Mouse (Mus musculus) hindbrain, postnatal 0 days (tissue): ENCODE data around the gene Tsnaxip1. TPM values are rescaled to one million over a fixed set of nuclear protein-coding genes. Genes with fewer than 3 reads are reported as not detected.

ENCODE experiments used
- ATAC-seq: fragments of 200-750 bp; cut with Nextera tagmentation; 2 replicates; pipeline ENCODE4 v1.8.0; 2017; ENCODE audit warnings: mild to moderate bottlenecking, moderate TSS enrichment, moderate library complexity
- DNase-seq: peaks from one replicate; pipeline ENCODE4 v3.0.0-alpha.2; 2015; ENCODE audit warnings: low spot score
- H3K27ac ChIP-seq: fragments of 300-500 bp; sonication (generic); 2 replicates; pipeline ENCODE4 v1.5.1; 2014; ENCODE audit warnings: mild to moderate bottlenecking
- H3K27me3 ChIP-seq: fragments of 300-500 bp; sonication (generic); 2 replicates; pipeline ENCODE4 v1.6.1; 2014; ENCODE audit warnings: low read length, mixed read lengths; ENCODE audit not compliant: insufficient read depth
- H3K36me3 ChIP-seq: fragments of 300-500 bp; sonication (generic); 2 replicates; pipeline ENCODE4 v1.6.1; 2014; ENCODE audit warnings: low read length, mixed read lengths; ENCODE audit not compliant: insufficient read depth
- H3K4me1 ChIP-seq: fragments of 300-500 bp; sonication (generic); 2 replicates; pipeline ENCODE4 v1.6.1; 2014; ENCODE audit warnings: antibody characterized with exemption, low read length, mixed read lengths; ENCODE audit not compliant: insufficient read depth
- H3K4me2 ChIP-seq: fragments of 300-500 bp; sonication (generic); 2 replicates; pipeline ENCODE4 v1.6.1; 2014; ENCODE audit warnings: low read depth, mild to moderate bottlenecking, low read length, moderate library complexity, mixed read lengths
- H3K4me3 ChIP-seq: fragments of 300-500 bp; sonication (generic); 2 replicates; pipeline ENCODE4 v1.5.1; 2014; ENCODE audit warnings: low read length
- H3K9ac ChIP-seq: fragments of 300-500 bp; sonication (generic); replicated peaks from 2 replicates; pipeline ENCODE4 v1.6.1; 2014; ENCODE audit warnings: mild to moderate bottlenecking, low read length, moderate library complexity, mixed read lengths
- H3K9me3 ChIP-seq: fragments of 300-500 bp; sonication (generic); 2 replicates; pipeline ENCODE4 v1.6.1; 2016; ENCODE audit warnings: low read length, mixed read lengths
- CTCF ChIP-seq: IDR thresholded peaks from 2 replicates; pipeline ENCODE4 v1.5.1; 2016; ENCODE audit warnings: antibody characterized with exemption, control low read depth, low read depth
- WGBS: fragments of 180-500 bp; shearing (Covaris S2); extraction: QIAGEN DNeasy Blood & Tissue Kit; methylation state at CpG from one replicate; pipeline ENCODE4 v1.1.7; 2014; 5-methylcytosine and 5-hydroxymethylcytosine counted together
- polyA plus RNA-seq: library from polyadenylated mRNA; unstranded; fragments of >200 nt; fragmentation: Nextera tagmentation; extraction: Ambion mirVana; gene quantifications from 2 replicates; pipeline ENCODE4 v1.2.1, GENCODE M21; 2015
- total RNA-seq: library from RNA; depleted of rRNA; stranded (reverse); fragments of >200 nt; gene quantifications from 2 replicates; pipeline ENCODE4 v1.2.3, GENCODE M21; 2014

Tsnaxip1 gene
- total and polyA plus RNA-seq, 2 experiments from 2014 or later: 0.37 to 0.64 TPM

GRCm38 (mm10) chr8:105794009-105794598 lies 33.4 kb upstream of the Tsnaxip1 start:
- DNase-seq: no peak
- H3K36me3 ChIP-seq: no peaks in the 10 kb centered on the region
- H3K4me3 ChIP-seq: no peak overlapping the region
- H3K4me2 ChIP-seq: no peak overlapping the region
- H3K27ac ChIP-seq: no peak overlapping the region
- H3K4me1 ChIP-seq: no peaks in the 10 kb centered on the region
- TF ChIP-seq CTCF: no peak
- ATAC-seq: no peak
- 83% methylated on average over 3 of the region's 3 CpGs for WGBS
- H3K27me3 ChIP-seq: no peaks in the 10 kb centered on the region
- H3K9me3 ChIP-seq: no peaks in the 10 kb centered on the region
- H3K9ac ChIP-seq: no peak overlapping the region

- ATAC-seq (no peak), DNase-seq (no peak)
- Histone ChIP-seq H3K9me3 (no peaks in the 10 kb centered on the region), H3K9ac (no peak overlapping the region), H3K4me1 (no peaks in the 10 kb centered on the region), H3K4me3 (no peak overlapping the region), H3K36me3 (no peaks in the 10 kb centered on the region), H3K4me2 (no peak overlapping the region), H3K27me3 (no peaks in the 10 kb centered on the region), H3K27ac (no peak overlapping the region)
- WGBS: 91% methylated on average over 1 of the region's 1 CpGs
- TF ChIP-seq CTCF: no peak
Observed at GRCm38 (mm10) chr8:105795785-105796184, 31.7 kb upstream of the Tsnaxip1 start.

GRCm38 (mm10) chr8:105798408-105798807 lies 29.1 kb upstream of the Tsnaxip1 start:
- TF ChIP-seq CTCF: no peak
- no peaks in the 10 kb centered on the region for H3K9me3 ChIP-seq
- no peaks in the 10 kb centered on the region for H3K27me3 ChIP-seq
- no peak overlapping the region for H3K4me3 ChIP-seq
- WGBS: 86% methylated on average over 5 of the region's 5 CpGs
- H3K27ac ChIP-seq: no peak overlapping the region
- H3K4me1 ChIP-seq: no peaks in the 10 kb centered on the region
- H3K36me3 ChIP-seq: no peaks in the 10 kb centered on the region
- no peak overlapping the region for H3K4me2 ChIP-seq
- ATAC-seq (no peak), DNase-seq (no peak)
- no peak overlapping the region for H3K9ac ChIP-seq

- TF ChIP-seq CTCF: no peak
- peak; percentile 77 for DNase-seq
- Histone ChIP-seq H3K4me3 (no peak overlapping the region), H3K27ac (no peak overlapping the region; the same call in 1 of the 2 replicates), H3K27me3 (no peaks in the 10 kb centered on the region), H3K9ac (0 out of 2 replicates have a peak overlapping the region, but pooled peaks have one; percentile 9), H3K9me3 (no peaks in the 10 kb centered on the region), H3K4me2 (no peak overlapping the region), H3K4me1 (no peaks in the 10 kb centered on the region), H3K36me3 (no peaks in the 10 kb centered on the region)
- ATAC-seq: peak; percentile 59; the same call in 1 of the 2 replicates
- 41% methylated on average over 8 of the region's 8 CpGs for WGBS
Observed at GRCm38 (mm10) chr8:105799091-105799812, 28.3 kb upstream of the Tsnaxip1 start.

GRCm38 (mm10) chr8:105801153-105801904 lies 26.2 kb upstream of the Tsnaxip1 start:
- WGBS: 87% methylated on average over 6 of the region's 6 CpGs
- H3K4me1 ChIP-seq: no peaks in the 10 kb centered on the region
- no peak for ATAC-seq
- no peak for TF ChIP-seq CTCF
- no peak for DNase-seq
- H3K27me3 ChIP-seq: no peaks in the 10 kb centered on the region
- no peak overlapping the region for H3K27ac ChIP-seq
- H3K4me3 ChIP-seq: no peak overlapping the region
- H3K9me3 ChIP-seq: no peaks in the 10 kb centered on the region
- no peak overlapping the region for H3K4me2 ChIP-seq
- H3K36me3 ChIP-seq: peaks cover 6% of the 10 kb centered on the region; the same call in 1 of the 2 replicates
- no peak overlapping the region for H3K9ac ChIP-seq

GRCm38 (mm10) chr8:105804797-105805196 lies 22.7 kb upstream of the Tsnaxip1 start:
- Histone ChIP-seq H3K9ac (no peak overlapping the region), H3K4me2 (no peak overlapping the region), H3K27me3 (no peaks in the 10 kb centered on the region), H3K4me3 (no peak overlapping the region), H3K27ac (no peak overlapping the region), H3K36me3 (peaks cover 6% of the 10 kb centered on the region; the same call in 1 of the 2 replicates), H3K9me3 (no peaks in the 10 kb centered on the region), H3K4me1 (no peaks in the 10 kb centered on the region)
- no peak for ATAC-seq
- WGBS: 89% methylated on average over 7 of the region's 7 CpGs
- DNase-seq: no peak
- no peak for TF ChIP-seq CTCF
